Mouse (Mus musculus): ENCODE results near the gene Nek10.

- TF ChIP-seq POLR2A (IDR thresholded peaks at IDR 0.05; ENCODE audit: borderline replicate concordance, control insufficient read depth, low read depth, low read length) (no peak), CTCF (IDR thresholded peaks at IDR 0.05; ENCODE audit: control insufficient read depth, insufficient read depth, low read length) (no peak)
Measured at GRCm38 (mm10) chr14:14833498-14833897, 30.3 kb downstream of the Nek10 start.

Data from bone marrow, adult 2 months (tissue).